Mouse (Mus musculus): ENCODE results near the gene Hacl1.
A peak's percentile ranks its signal among the peaks of the same experiment; 100 is the strongest.
"Not testable (repeated sequence)": the region's sequence is repeated elsewhere in the genome, so short reads cannot be mapped to it uniquely, and the experiment has no call there.

Hacl1 gene

DNA sequence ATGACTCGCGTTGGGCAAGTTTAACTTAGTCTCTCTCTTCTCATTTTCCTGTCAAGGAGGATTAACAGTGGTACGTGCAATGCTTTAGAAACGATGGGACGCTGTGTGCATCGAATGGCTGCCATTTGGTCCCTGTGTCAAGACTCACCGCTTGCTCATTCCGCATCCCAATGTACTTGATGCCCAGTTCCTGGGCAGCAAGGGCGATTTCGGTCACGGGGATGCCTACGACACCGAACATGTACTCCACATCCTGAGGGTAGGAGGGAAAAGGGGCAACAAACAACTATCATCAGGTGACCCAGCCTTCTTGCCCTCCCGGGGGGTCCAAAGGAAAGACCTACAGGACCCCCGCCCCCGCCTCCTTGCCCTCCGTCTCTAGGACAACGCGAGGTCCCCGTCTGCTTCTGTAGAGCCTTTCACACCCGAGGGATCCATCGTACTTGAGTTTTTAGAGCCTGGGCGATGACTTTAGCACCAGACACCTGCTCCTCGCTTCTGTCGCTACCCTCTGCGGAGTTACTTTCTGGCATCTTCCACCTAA lies 668 bp downstream of the Hacl1 start, which contains the start of gene Gm49387:
Gene Gm49387 (minus strand): TSS at position 533 of the 544 bp plus-strand sequence.
- DNase-seq (ENCODE audit: low read depth): peak; percentile 37

DNA sequence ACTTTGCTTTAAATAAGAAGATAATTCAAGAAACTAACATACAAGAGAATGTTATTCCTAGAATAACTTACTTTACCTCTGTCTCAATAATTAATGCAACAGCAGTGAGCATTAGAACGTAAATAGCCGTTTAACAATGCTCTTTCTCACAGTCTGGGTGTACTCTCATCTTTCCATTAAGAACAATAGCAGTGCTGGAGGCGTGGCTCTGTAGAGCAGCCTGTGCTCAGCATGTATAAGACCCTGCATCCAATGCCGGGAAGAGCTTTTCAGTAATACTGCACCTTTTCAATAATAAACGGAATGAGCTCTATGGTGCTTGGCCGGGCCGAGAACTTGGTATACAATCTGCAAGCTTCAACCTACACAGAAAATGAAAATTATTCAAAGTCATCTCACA lies 10.4 kb downstream of the Hacl1 start:
- no peak for DNase-seq (ENCODE audit: low read depth)

DNA sequence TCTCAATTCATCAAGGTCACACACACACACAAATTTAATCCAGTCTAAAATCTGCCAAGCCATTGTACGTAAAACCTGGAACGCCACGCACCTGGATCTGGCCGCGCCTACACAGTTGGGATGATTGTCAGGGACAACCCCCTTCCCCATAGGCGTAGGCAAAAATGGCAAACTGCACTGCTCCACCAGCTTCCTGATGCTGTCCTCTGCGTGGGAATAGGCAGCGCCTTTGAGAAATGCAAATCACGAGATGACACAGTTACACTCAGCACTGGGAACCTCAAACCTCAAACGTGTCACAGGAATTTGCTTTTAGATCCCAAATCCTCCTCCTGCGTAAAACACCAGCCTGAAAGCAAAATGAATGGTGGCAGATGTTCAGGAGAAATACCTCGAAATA lies 18.3 kb downstream of the Hacl1 start:
- DNase-seq (ENCODE audit: low read depth): no peak

DNA sequence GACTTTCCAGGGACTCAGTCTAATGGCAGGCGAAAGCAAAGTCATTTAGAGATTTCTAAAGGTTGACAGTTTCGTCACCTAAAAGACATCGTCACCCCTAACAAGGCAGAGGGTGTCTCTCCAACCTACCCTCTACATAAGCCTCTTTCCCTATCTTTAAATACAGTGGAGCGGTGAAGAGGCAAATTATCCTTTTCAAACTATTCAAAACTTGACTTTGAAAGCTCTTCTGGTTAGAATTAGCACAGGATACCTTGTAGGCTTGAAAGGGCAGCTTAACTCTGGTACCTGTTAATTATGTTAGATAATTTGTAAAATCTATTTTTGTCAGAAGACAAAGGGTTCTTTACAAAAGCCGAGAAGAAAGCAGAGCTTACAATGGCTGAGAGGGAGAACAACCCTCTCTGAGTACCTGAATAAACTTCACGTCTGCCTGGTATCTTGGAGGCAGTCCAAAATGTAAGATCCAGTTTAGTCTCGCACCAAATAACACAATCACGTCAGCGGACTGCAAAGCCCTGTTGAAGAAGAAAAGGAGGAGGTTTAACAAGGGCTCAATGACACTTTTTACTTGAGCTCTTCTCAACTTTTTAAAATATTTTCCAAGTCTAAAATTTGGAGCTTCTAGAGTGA lies 20.4 kb downstream of the Hacl1 start:
- DNase-seq (ENCODE audit: low read depth): no peak

DNA sequence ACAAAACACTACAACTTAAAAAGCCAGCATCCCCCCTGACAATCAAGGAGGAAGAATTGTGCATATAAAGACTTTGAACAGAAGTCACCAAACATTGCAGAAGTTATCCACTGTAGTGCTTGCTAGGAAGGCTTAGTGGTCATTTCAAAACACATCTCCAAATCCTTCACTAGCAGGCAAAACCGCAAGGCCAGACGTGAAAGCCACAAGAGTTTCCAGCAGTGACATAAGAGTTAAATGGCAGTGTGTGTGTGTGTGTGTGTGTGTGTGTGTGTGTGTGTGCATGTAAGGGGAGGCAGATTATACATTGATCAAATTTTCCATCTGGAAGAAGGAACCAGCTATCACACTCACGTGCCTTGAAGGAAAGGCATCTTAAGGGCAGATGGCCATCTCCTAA lies 23.1 kb downstream of the Hacl1 start:
- no peak for DNase-seq (ENCODE audit: low read depth)

DNA sequence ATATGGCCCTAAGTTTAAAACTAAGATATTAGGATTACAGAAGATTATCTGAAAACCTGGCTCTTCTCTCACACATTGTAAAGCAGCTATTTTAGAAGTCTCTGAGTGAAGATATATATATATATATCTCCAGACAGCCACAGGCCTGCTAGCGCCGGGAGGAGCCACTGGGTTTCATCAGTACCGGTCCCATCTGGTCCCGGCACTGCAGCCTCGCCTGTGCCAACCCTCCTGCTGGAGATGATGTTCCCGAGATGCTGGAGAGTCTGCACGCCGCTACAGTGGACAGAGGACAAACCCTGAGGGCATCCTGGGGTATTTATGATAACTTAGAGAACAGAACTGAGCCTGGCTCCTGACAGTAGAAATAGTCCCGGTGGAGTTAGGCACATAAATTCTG lies 23.9 kb downstream of the Hacl1 start:
- no peak for DNase-seq (ENCODE audit: low read depth)

DNA sequence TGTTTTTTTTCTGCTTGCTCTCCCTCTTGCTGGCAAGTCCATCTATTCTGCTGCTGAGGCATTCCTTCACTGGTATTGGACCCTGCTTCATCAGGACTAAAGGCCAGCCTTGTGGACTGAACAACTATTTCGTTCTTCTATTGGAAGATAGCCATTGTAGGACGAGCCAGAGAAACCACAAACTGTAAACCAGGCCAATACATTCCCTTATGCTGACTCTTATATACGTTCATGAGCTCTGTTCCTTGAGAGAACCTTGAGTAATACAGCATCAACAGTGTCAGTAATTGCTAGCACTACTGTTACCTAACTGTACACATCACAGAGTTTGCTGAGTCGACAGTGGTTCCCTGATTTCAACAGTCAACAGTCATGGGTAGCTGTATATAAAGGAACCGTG lies 27.4 kb downstream of the Hacl1 start:
- peak; percentile 86 for DNase-seq (ENCODE audit: low read depth)

DNA sequence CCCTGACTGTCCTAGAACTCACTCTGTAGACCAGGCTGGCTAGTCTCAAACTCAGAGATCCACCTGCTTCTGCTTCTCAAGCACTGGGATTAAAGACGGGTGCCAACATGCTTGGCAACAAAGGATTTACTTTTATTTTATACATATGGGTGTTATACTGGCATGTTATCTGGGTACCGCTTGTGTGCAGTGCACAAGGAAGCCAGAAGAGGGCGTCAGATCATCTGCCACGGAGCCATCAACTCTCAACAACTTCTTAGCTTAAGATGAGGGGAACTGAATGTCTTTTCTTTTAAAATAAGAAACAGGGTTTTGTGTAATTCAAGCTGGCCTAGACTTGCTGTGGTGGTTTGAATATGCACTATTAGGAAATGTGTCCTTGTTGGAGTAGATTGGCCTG lies 29.1 kb downstream of the Hacl1 start:
- DNase-seq (ENCODE audit: low read depth): peak; percentile 4

DNA sequence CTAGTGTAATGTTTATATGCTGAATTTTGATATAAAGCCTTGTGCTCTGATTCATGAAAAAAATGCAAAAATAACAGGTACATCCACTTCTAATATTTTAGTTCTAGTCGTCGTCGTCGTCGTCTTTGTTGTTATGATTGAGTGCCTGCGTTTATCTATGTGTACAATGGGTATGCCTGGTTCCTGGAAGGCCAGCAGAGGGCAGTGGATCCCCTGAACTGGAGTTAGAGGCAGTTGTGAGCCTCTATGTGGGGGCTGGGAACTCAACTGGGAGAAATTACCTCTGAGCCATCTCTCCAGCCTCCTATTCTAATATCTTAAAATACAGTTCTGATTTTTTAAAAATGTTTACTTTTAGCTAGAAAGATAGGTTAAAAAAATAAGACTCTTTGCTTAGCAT lies 35.6 kb downstream of the Hacl1 start:
- DNase-seq (ENCODE audit: low read depth): no peak

DNA sequence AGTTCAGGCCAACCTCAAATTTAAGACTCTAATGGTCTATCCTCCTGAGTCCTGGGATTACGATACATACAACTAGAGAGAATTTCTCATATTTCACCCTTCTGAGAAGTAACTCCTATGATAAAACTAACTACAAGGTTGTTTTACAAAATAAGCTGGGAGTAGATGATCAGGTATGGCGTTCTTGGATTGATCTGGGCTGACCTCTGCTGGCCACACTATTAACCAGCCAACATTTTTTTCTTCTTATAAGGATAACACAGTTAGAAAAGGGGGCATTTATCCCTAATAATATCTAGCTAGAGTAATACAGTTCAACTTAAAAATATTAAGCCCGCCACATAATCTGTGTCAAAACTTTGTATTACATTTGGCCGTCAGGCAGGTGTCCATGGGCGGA lies 36.2 kb downstream of the Hacl1 start:
- DNase-seq (ENCODE audit: low read depth): peak; percentile 38

DNA sequence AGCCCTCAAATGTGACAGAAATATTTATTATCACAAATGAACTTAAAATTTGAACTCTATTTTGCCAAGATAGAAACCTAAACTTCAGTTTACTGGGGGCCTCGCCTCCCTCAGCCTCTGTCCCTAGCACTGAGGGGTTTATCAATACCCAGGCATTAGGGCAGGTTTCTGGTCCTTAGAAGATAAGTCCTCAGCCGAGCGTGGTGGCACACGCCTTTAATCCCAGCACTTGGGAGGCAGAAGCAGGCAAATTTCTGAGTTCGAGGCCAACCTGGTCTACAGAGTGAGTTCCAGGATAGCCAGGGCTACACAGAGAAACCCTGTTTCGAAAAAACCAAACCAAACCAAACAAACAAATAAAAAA lies 38.5 kb downstream of the Hacl1 start:
- not testable (repeated sequence) for DNase-seq (ENCODE audit: low read depth)

DNA sequence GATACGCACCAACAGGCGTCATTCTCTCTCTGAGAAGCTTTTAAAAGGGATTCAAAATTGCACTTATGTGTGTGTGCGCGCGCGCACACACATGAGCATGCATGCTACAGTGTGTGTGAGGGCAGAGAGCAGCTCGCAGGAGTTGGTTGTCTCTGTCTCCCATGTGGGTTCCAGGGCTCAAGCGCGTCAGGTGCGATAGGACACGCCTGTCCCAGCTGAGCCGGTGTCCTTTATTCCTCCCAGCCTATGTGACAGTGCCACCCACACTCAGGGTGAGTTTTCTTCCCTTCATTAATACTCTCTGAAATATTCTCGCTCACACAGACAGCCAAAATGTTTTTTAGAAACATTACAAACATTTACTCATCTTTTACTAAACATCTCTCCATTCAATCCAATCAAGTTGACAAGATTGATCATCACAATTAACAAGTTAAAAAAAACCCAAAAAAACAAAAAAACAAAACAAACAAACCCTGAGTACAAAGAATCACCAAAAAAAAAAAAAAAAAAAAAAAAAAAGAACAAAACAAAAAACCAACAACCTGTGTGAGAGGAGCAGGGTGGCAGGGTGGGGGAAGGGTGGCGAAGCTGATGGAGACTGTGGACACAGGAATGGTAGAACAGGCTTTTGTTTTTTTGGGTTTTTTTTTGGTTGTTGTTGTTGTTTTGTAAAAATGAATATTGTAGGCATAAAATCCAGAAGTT lies 39.0 kb downstream of the Hacl1 start:
- no peak for DNase-seq (ENCODE audit: low read depth)

DNA sequence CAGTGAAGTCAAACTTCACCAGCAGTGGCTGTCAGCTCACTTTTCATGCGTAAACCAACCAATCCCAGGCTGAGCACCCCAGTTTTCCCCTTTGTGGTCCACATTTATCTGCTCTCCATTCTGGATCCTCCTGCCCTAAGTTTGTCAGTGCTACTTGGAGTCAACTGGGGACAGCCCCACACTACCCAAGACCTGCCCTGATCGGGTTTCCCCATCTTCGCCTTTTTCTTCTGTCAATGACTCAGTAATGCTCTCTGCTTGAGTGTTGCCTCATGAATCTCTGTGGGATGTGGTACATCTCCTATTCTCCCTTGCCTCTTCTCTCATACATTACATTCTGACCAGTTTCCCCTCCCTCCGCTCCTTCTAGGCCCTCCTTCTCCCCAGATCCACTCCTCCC lies 43.6 kb downstream of the Hacl1 start:
- DNase-seq (ENCODE audit: low read depth): no peak

DNA sequence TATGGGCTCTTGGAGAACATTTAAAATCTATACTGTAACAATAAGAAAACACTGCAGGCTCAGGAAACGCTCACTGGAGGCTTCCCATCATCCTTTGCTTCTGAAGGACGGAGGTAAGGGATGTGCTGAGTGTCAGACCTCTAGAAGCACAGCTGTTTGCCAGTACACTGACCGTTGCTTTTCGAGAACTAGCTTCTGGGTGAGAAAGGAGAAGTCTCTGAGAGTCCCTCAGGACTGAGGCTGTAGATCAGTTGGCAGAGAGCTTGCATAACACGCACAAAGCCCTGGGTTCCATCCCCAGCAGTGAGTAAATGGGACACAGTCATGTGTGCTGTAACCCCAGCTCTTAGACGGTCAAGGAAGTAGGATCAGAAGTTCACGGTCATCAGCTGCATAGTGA lies 44.7 kb downstream of the Hacl1 start:
- DNase-seq (ENCODE audit: low read depth): no peak

DNA sequence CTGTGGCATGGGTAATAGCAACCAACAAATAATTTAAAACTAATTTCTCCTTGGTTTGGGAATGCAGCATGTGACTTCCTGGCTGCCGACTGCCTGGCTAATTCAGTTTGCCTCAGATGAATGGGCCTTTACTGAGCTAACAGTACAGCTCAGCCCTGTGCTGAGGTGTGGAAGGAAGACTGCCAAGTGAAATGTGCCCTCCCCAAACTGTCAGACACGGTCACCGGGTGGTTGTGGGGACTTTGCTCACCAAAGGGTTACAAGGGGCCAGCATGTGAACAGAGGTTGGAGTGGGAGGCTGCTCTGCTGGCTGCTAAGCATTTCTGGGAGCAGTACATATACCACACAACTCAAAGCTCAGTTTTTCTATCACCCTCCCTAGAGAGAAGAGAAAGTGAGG lies 46.4 kb downstream of the Hacl1 start:
- DNase-seq (ENCODE audit: low read depth): no peak

DNA sequence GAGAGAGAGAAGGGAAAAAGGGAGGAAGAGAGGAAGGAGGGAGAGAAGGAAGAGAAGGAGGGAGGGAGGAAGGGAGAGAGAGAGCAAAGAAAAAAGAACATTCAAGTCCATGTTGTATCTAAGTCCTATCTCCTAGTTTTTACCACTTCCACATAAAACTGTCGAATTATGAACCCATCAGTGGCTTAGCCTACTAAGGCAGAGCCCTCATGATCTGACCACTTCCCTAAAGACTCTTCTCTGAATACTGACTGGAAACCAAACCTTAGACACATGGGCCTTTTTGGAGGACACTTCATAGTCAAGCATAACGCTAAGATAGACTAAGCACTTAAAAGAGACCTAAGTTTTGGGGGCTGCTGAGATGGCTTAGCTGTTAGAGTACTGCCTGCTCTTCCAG lies 48.0 kb downstream of the Hacl1 start:
- no peak for DNase-seq (ENCODE audit: low read depth)

DNA sequence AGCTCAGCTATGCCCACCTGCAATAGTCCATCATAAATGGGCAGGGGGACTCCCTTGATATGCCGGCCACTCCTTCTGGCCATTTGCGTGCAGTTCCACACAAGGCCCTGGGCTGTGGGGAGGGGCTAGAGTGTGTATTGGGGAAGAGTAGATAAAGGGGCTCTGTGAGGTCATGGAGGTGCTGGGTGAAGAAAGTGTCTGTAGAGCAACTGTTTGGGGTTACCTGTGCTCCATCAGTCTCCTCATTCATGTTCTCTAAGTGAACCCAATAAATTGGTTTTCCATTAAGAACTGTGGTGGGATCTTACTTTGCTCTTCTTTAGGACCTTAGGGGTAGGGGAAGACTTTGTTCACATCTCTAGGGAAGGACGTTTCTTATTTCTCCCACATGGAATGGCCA lies 49.8 kb downstream of the Hacl1 start, which contains the start of gene Colq:
Gene Colq (minus strand): TSS at position 101 of the 400 bp plus-strand sequence.
- DNase-seq (ENCODE audit: low read depth): no peak

DNA sequence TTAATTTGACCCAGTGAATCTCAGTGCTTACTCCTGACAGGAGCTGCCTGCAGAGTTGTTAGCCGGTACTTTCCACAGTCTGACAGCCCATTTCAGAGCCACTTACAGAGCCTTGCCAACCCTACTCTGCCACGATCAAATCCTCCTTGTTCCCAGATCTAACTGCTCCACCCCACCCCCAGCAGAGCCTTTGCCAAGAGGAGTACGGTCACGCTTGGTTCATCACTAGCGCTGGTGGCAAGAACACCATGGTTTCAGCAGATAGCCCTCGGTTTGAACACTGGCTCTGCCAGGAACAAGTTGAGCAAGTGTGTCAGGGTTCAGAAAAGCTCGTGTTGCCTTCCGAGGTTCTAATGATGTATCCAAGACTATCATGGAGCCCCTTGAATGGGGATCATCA lies 54.6 kb downstream of the Hacl1 start:
- no peak for DNase-seq (ENCODE audit: low read depth)

DNA sequence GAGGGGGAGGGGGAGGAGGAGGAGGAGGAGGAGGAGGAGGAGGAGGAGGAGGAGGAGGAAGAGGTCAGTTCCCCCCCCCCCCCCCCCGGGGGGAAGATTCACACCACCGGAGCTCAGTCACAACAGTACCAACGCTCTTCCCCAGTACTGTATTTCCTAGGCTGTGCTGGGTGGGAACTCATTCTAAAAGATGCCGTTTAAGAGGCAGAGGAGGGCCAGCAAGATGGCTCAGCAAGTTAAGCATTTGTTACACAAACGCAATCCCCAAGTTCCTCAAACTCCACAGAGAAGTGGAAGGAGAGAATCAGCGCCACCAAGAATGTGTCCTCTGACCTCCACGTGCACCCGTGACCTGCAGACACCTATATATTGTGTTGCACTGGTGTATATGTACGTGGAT lies 58.0 kb downstream of the Hacl1 start:
- no peak for DNase-seq (ENCODE audit: low read depth)

DNA sequence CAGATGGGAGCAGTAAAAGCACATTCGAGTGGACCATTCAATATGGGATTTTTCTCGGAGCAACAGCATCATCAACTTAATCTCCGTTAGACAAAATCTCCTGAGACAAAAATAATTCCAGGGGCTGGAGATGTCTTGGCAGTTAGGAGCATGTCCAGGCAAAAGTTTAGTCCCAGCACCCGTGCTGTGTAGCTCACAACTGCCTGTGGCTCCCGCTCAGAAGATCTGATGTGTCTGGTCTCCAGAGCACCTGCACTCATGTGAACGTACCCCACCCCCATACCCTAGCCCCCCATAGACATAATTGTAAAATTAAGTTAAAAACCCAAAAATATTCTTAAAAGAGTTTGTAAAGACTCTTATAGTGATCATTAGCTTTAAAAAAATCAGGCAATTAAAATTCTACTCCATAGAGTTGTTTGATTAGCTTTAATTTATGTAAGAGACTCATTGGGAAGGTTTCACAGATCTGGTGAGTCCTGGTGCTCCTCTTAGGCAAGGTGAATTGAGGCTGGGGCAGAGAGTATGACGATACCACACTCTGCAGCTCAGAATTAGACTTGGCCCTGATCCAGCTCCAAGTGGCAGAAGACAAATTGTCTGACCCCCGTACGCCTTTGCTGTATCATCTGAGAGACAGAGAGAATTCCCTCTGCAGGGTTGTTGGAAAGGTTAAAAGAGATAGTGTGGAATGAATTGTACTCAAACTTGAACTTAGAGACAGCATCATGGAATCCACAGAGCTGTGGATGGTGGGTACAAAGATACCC lies 62.9 kb downstream of the Hacl1 start:
- DNase-seq (ENCODE audit: low read depth): no peak

DNA sequence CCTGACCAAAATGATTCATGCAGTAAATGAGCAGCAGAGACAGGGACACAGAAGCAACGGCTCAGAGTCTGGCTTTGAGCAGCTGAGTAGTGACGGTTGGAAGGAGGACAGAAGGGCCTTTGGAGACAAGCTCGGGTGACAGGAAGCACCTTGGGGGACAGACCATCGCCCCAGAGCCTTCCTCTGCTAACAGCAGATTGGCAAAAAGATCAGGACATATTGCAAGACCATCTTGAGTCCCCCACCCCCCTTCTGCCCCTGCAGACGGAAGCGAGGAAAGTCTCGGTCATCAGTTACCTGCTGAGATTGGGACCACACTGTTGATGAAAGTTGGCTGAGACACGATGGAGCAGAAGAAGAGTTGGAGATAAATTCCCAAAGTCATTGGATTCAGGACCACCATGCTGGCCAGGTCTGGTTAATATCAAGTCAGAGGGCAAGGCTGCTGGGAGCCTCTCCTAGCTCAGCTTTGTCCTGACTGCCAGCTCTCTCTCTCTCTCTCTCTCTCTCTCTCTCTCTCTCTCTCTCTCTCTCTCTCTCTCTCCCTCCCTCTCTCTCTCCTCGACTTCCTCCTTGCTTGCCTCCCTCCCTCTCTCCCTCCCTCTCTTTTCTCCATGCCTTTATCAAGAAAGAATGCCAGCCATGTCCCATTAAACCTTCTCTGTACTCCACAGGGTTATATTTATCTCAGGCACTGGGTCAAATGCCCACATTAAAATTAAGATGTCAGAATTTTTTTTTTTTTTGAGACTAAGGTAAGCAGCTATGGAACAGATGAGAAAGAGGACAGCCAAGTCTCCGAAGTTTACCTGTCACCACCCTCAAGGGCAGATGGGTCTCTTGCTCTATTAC lies 64.0 kb downstream of the Hacl1 start:
- DNase-seq (ENCODE audit: low read depth): no peak

DNA sequence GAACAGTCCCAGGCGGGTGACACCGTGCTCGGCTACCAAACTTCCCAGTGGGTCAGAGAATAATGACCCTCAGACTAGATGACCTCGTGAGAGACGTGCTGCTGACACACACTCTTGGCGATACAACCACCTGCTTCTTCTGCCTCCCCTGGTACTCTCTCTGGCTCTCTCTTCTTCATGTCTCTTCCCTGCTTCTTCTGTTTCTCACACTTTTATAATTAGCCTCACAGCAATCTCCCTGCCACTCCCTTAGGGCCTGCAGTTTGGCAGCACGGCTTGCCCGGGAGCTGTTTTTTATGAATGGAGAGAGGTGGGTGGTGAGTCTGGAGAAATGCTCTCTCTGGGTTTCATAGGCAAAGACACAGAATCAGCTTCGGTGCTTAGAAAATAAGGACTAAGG lies 65.2 kb downstream of the Hacl1 start:
- no peak for DNase-seq (ENCODE audit: low read depth)

Measured in NIH3T3 (cell line).